Mouse (Mus musculus) urinary bladder, postnatal 4 days (tissue): ENCODE measurements around the gene Sigmar1.
"Not testable (repeated sequence)": the region's sequence is repeated elsewhere in the genome, so short reads cannot be mapped to it uniquely, and the experiment has no call there.

ENCODE experiments used
- DNase-seq, 2 experiments: peaks; one replicate each; pipeline ENCODE4 v3.0.0; 2021 to 2022; ENCODE audit warnings: low spot score in 2 of 2

Sigmar1 gene

DNA sequence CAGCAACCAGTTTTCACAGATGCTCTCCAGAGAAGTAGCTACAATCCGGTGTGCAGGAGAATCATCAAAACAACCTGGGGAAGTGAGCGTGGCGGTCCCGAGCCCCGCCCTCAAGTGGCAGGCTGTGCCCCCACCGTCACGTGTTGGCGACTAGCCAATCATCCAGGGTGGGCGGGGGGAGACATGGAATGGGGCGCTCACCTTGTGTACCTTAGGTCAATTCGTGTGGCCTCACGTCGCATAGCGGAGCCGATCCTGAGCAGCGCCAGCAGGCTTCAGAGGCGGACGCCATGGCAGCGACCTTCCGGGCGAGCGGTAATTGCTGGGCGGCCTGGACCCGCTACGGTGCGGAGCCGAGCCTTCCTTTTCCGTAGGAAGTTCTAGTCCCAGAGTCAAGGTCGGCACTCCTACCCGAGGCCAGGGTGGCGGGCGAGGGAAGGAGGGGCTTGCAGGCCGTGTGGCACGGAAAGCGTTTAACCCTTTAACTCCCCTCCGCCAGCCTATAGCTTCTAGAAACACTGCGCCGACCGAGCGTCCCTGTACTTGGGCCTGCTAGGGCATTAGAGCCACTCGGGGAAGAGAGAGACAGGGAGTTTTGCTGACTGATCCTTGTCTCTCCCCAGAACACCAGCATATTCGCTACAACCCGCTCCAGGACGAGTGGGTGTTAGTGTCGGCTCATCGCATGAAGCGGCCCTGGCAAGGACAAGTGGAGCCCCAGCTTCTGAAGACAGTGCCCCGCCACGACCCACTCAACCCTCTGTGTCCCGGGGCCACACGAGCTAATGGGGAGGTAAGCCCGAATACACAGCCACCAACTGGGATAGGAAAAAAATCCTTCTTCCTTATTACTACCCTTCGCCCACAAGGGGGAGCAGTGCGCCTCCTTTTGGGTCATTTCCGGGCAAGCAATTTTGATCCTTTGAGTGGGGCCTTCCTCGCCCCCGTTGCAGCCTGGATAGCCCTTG lies at the start of gene Sigmar1:
Gene Sigmar1 (minus strand): TSS at position 820 of the 968 bp plus-strand sequence.
- peak; percentile 79 to 80 for DNase-seq

DNA sequence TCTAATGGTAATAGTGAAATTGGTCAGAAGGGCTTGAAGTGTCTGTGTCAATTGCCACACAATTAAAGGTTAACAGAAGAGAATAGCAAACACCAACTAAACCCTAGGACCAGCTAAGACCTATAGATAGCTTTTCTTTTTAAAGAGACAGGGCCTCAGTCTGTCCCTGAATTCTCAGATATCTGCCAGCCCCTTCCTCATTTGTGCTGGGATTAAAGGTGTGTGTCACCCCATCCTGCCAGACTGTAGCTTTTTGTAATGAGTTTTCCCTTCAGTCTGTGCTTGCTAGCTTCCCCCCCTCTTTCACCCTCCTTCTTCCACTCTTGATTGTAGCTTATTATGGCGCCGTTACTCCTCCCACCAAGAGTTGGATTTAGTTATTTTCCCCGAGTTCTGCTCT lies 27.2 kb upstream of the Sigmar1 start:
- DNase-seq, result not testable (repeated sequence)

DNA sequence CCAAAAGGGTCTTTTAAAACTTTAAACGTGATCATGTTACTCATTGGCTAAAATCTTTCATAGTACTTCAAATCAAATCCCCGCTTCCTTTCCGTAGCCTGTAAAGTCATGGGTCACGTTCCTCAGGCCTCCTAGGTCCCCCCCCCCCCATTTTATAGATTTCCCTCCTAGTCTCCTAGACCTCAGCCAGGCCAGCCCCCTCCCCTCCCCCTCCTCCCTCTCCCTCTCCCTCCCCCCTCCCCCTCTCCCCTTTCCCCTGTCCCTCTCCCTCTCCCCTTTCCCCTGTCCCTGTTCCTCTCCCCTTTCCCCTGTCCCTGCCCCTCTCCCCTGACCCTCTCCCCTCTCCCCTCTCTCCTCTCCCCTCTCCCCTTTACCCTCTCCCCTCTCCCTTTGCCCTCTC lies 26.8 kb upstream of the Sigmar1 start:
- not testable (repeated sequence) for DNase-seq

DNA sequence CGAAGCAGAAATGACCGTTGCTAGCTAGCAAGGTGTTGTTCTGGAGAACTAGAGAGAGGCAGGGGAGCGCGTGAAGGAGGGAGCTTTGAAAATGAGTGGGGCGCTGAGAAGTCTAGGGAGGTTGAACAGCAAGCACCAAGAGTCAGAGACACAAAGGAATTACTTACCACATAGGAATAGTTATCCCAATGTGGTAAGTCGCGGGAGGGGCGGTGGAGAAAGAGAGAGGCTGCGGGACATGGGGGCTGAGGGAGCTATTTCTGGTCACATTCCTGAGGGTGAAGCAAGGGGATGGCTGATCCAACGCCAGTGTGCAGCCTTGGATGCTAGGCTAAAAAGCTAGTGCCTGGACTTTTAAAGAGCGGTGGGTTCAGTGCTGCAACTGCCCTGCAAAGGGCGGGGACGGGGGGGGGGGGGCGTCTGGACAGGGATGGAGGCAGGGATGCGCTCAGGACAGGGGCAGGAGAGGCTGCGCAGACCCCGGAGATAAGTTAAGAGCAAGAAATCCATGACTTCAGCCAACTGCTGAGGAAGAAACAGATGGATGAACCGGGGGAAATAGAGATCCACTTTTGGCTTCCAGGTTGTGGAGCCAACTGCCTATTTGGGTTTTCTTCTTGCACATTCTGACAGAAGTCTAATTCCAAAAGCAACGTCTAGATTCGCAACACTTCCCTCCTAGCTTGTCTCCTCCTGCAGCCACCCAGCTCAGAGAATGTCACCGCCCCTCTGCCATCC lies 26.0 kb upstream of the Sigmar1 start:
- not testable (repeated sequence) for DNase-seq

DNA sequence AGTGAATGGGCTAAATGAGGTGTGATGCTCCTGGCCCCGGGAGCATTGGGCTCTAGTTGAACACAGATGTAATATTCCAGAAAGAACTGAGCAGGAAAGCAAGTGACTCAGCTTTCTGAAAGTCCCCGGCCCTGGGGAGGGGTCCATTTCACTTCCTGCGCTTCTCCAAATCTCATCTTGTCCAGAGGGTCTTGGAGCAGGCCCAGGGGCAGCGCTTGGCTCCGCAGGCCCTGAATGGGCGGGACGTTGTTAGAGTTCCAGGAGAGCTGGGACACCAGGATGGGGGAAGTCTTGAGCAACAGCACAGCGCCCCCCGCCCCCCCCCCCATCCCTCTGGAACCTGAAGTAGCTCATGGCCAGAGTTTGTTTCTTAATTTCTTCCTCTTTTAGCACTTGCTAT lies 25.3 kb upstream of the Sigmar1 start:
- DNase-seq, result not testable (repeated sequence)

DNA sequence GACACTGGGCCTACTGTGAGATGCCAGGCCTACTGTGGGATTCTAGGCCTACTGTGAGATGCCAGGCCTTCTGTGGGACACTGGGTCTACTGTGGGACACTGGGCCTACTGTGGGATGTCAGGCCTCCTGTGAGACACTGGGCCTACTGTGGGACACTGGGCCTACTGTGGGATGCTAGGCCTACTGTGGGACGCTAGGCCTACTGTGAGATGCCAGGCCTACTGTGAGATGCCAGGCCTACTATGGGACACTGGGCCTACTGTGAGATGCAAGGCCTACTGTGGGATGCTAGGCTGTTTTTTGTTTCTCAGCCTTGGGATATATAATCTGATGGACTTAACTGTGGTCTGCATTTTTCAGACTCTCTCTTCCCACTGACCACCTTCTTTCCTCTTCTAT lies 19.9 kb upstream of the Sigmar1 start:
- DNase-seq, result not testable (repeated sequence)

DNA sequence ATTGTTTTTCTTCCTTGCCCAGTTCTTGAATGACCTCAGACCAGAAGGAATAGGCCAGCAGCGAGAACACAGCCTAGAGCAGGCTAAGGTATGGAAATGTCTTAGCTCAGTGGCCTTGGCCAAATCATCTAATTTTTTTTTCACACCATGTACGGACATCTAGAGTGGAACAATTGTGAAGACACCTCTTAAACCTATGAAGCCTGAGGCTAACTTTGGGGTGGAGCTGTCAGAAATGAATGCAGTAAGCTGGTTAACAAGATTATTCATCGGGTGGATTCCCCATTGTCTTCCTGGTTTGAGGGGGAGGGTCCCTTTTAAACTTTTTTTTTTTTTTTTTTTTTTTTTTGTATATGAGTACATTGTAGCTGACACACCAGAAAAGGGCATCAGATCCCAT lies 18.5 kb upstream of the Sigmar1 start:
- DNase-seq, result not testable (repeated sequence)

DNA sequence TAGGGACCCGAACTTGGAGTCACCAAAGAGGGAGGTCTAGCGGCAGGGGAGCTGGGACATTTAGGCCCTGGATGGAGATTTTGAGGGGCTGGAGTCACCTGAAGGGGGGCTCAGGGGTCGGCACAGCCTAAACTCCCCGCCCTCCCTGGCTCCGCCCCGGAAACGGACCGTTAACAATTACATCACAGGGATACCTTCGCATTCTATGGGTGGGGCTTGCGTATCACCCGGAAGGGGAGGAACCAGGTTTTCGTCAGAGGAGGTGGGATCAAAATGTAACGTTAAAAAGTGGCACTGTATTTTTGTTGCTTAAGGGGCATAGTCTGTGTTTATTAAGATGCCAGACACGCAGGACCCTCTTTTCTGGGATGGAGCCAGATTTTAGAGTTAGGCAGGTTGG lies 18.0 kb upstream of the Sigmar1 start, which contains the start of gene Ccl27a:
Gene Ccl27a (minus strand): TSS at position 246 of the 400 bp plus-strand sequence.
- peak; percentile 66 to 78 for DNase-seq

DNA sequence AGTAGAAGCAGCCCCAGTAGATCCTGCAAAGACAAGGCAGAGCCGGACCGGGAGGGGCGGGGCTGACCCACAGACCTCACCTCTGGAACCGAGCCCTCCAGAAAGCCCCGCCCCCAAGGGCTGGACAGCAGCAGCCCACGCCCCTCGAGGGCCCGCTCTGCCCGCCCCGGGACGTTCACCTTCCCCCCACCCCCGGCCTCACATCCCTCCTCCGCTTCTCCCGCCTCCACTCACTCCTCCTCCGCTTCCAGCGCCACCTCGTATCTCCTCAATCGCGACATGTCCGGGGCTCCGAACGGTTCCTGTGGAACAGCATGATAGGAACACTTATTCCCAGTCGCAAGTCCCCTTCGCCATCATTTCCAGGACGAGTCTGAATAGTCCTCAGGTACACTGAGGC lies 17.5 kb upstream of the Sigmar1 start:
- DNase-seq, result peak; percentile 65 to 72

DNA sequence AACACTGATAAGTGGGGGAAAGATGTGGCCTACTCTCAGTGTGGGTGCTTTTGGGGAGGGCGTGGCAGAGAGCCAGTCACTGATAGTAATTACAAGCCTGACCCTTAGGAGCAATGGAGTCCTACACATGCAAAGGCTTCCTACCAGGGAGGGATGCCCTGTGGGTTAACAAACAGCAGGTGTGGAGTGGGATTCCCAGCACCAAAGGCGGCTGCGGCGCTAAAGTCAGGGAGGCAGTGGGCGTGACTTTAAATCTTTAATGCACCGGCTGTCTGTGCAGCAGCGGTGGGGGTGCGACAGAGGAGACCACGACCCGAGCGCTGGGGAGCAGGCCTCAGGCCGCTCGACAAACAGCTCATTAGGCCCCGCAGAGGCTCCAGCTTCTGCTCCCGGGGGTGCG lies 17.0 kb upstream of the Sigmar1 start:
- not testable (repeated sequence) for DNase-seq

DNA sequence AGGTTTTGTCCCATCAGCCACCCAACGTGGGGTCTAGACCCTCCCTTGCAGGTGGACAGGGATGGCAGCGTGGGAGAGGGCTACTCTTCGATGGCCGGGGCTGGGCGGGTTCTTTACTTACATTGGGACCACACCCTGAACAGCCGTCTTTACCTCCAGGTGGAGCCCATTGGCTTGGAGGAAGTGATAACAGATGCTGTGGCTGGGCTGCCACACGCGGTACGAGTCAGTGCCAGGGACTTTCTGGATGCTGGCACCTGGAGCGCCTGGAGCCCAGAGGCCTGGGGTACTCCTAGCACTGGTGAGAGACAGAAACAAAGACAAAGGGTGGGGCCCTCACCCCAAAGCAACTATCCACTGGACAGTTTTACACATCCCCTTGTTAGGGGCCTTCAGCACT lies 11.3 kb upstream of the Sigmar1 start:
- DNase-seq, result not testable (repeated sequence)

DNA sequence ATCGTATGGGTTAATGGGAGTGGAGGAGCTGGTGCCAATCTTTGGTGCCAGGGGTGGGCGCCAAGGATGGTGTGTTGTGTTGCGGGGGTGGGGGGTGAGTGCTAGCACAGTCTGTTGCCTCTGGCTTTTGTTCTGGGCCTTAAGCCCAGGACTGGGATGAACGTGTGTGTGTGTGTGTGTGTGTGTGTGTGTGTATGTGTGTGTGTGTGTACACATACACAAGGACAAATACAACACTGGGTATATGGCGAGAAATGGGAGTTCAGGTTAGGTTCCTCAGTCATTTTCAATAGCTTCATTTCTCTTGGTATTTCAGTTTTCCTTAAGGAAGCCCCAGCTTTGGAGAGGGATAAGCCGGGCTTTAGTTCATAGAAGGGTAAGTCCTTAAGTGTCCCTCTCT lies 7.2 kb upstream of the Sigmar1 start:
- not testable (repeated sequence) for DNase-seq

DNA sequence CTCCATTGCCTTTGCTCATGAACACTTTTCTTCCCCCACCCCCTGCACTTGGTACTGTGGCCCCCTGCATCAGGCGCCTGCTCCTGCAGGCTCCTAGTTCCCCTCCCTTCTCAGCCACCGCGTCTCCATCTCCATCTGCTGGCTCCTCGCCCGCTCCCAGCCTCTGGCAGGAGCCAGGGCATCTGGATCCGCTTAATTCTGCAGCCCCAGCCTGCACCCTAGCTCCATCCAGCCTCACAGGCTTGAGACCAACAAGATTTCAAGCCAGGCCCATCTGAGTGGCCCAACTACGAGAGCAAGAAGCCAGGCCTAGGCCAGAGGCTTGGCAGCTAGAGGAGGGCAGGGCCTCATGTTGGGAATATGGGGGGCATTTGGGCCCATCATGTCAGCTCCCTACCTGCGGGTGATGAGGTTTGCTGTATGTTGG lies 6.7 kb upstream of the Sigmar1 start:
- peak; percentile 64 to 81 for DNase-seq

DNA sequence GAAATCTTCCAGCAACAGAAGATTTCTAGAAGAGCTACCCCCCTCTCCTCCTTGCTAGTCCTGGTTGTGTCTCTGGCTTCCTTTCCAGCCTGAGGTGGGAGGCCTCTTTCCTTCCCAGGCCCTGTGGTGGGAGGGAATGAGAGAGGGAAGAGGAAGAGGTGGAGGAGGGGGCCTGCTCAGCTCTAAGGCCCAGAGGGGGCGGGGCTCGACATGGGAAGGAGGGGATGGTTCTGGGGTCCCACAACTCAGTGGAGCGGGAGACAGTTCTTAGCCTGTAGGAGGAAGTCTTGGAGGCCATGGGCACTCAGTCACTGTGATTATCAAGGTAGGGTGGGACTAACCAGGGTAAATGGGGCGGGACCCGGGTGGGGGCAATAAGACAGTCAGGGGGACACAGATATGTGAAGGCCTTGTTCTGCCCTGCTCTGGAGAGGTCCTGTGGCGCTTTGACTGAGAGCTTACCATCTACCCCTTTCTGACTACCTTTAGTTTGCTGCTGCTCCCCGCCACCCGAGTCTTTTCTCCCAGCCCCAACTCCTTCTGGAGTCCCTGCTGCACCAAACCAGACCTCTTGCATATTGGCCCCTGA lies 6.2 kb upstream of the Sigmar1 start:
- peak in 1 of 2 experiments; percentile 72 for DNase-seq

DNA sequence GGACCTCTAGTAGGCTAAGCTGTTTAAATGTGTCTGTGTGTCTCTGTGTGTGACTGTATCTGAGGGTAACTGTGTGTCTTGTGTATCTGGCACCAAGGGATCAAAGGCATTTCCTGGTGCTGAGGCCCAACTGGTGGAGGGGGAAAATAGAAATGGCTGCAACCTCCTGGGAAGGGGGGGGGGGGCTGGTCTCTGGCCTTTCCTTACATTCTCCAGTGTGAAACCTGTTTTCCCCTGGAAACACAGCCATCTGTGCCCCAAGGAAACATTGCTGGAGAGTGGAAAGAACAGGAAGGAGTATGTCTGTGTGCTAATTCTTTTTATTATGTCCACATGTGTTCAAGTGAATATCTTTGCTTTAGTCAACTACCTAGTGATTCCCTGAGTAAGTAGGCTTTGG lies 5.7 kb upstream of the Sigmar1 start:
- DNase-seq, result no peak

DNA sequence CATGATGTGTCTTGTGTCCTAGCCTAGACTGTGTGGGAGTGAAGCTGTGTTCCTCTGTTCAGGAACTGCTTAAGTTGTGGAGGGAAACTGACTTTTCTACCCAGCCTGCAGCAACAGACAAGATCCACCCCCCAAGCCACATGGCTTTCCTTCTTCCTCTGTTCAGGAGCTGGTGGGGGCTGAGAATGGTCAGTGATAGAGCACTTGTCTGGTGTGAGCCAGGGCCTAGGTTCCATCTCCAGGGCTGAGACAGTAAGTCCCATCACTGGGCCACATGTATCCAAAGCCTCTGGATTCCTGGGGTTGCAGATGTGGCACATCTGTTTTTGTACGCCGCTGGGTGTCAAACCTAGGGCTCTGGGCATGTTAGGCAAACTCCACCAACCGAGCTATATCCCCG lies 5.0 kb upstream of the Sigmar1 start:
- DNase-seq, result no peak

DNA sequence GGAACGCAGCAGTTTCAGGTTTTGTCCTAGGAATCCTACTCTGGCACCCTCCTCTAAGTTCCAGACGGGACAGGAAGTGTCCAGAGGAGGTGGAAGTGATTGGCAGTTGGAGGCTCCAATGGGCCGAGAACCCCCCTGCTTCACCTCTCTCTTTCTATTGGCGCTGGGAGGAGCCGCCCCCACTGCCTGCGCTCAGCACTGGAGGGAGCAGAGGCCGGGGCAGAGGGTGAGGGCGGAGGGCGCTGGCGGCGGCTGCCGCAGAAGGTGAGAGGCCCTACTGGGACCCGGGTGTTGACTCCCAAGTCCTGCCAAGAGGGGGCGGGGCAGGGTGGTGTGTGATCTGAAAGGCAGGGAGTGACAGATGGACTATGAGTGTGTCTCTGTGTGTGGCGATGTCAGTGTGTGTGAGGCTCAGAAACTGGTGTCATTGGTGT lies 4.3 kb upstream of the Sigmar1 start:
- peak; percentile 86 to 87 for DNase-seq

DNA sequence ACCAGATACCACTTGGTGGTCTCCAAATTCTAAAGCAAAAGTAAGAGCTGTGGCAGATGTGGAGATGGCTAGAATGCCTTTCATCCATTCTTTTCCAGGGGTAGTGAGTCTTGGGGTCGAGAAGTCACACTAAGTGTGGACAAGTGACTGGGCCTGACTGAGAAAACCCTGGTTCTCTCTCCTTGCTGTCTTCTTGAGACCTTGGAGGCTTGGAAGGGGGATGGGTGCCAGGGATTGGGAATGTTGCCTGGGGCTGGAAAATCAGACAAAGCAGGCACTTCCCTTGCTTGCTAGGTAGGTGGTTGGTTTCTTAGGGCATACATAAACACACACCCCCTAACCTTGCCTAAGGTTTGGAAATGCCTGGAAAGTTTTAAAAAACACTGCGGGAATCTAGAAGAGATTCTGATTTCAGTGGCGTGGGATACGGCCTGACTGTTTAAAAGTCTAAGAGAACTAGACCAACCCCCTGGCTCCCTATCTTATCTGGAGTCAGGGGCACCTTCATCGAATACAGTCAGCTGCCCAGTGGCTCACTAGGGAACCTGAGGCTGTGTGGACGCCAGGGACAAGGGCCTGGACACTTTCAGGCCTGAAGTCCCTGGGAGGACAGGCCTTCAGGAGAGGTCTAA lies 3.8 kb upstream of the Sigmar1 start:
- no peak for DNase-seq

DNA sequence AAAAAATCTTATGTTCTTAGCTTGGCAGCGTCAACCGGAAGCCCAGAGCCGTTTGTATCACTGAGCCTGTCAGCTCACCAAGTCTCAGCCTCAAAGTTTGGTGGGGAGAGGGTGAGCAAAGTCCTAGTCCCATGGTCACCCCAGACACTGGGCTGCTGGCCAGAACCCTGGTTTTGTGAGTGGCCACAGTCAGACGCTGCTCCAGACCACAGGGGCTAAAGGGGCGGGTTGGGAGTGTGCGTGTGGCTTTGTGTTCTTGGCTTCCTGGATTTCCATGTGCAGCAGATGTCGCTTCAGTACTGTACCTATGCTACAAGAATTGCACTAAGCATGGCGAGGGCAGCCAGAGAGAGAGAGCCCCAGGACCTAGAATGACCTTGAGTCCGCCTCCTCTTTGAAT lies 3.2 kb upstream of the Sigmar1 start:
- no peak for DNase-seq

DNA sequence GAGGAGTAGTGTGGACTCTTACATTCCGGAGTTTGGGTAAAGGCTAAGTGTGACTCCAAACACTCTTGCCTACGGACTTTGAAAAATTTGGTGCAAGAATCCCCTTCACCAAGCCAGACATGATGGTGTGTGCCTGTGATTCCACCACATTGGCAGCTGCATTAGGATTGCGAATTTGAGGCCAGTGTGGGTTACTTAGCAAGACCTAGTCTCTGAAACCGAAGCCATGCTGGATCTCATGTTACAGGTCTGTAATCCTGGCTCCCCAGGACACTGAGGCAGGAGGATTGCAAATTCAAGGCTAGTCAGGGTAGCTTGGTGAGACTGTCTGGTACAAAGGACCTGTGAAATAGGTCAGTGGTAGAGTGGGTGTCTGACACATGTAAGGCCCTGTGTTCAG lies 2.7 kb upstream of the Sigmar1 start:
- no peak for DNase-seq

DNA sequence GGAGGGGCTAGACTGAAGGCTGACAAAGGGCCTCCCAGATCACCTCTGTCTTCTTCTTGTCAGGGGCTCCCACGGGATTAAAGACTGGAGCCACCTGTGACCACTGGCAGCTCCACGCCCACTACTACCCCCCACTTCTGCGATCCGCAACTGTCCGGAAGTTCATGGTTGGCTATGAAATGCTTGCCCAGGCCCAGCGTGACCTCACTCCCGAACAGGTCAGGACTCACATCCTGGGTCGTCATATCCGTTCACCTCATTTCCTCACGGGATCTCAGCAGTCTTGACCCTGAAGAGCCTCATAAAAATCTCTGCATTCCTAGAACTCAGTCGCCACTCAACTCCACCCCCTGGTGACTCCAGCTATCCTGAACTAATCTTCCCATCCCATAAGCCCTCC lies 2.1 kb upstream of the Sigmar1 start:
- DNase-seq, result no peak

DNA sequence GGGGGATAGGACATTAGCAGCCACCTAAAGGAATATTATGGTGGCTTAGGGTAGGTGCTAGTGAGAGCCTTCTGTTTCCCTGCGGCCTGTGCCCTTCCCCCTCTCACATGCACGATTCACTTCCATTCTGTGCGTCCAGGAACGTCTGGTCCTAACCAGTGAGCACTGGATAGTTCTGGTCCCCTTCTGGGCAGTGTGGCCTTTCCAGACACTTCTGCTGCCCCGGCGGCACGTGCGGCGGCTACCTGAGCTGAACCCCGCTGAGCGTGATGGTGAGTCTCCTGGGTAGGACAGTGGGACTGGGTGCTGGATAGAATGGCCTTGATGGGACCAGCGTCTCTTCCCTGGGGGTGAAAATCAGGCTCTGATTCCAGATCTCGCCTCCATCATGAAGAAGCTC lies 1.4 kb upstream of the Sigmar1 start:
- DNase-seq, result no peak
